Mouse (Mus musculus): Measurements from ENCODE around the gene Olfr1111. TPM values are rescaled to one million over a fixed set of nuclear protein-coding genes. Genes with fewer than 3 reads are reported as not detected.

The Olfr1111 gene
- total and polyA plus RNA-seq, 3 experiments = not detected

GRCm38 (mm10) chr2:87140200-87140599 is 12.2 kb downstream of the Olfr1111 start, which contains the start of gene Olfr1110:
TSS of gene Olfr1110 (minus strand) at chr2:87140300.
- TF ChIP-seq POLR2AphosphoS2 (IDR thresholded peaks at IDR 0.05; ENCODE audit: low read length) = no peak
- TF ChIP-seq UBTF (IDR thresholded peaks at IDR 0.05; ENCODE audit: borderline replicate concordance, insufficient read depth, low read depth, low read length) = no peak
- no peak for TF ChIP-seq RAD21 (IDR thresholded peaks at IDR 0.05; ENCODE audit: low read depth, low read length)
- TF ChIP-seq ZKSCAN1 (IDR thresholded peaks at IDR 0.05; ENCODE audit: low read depth, low read length) = no peak
- no peak for DNase-seq (ENCODE audit: low read depth, low spot score)

GRCm38 (mm10) chr2:87114467-87114866 is 38.0 kb downstream of the Olfr1111 start, which contains the start of gene Olfr259:
TSS of gene Olfr259 (minus strand) at chr2:87114567.
- DNase-seq (ENCODE audit: low read depth, low spot score) = no peak
- TF ChIP-seq NELFE (IDR thresholded peaks at IDR 0.05; ENCODE audit: low read depth, low read length) = no peak
- TF ChIP-seq ZC3H11A (IDR thresholded peaks at IDR 0.05; ENCODE audit: low read depth, low read length) = no peak
- no peak for TF ChIP-seq E2F4 (IDR thresholded peaks at IDR 0.05; ENCODE audit: borderline replicate concordance, low read depth, low read length)
- no peak for TF ChIP-seq EP300 (IDR thresholded peaks at IDR 0.05; ENCODE audit: low read depth in 1 of 2, low read length in 2 of 2)
- TF ChIP-seq POLR2AphosphoS2 (IDR thresholded peaks at IDR 0.05; ENCODE audit: low read length) = no peak
- no peak for TF ChIP-seq NRF1 (IDR thresholded peaks at IDR 0.05; ENCODE audit: insufficient read depth, low read depth, low read length, poor library complexity, severe bottlenecking)
- no peak for TF ChIP-seq ZKSCAN1 (IDR thresholded peaks at IDR 0.05; ENCODE audit: low read depth, low read length)
- no peak for TF ChIP-seq TCF12 (IDR thresholded peaks at IDR 0.05; ENCODE audit: low read depth, low read length)
- TF ChIP-seq JUND (IDR thresholded peaks at IDR 0.05; ENCODE audit: low read depth, low read length) = no peak
- no peak for TF ChIP-seq MEF2A (IDR thresholded peaks at IDR 0.05; ENCODE audit: extremely low read depth, insufficient replicate concordance, low read depth, low read length, poor library complexity, severe bottlenecking)
- no peak for TF ChIP-seq MAZ (IDR thresholded peaks at IDR 0.05; ENCODE audit: low read depth, low read length)
- no peak for TF ChIP-seq TBP (IDR thresholded peaks at IDR 0.05; ENCODE audit: low read depth, low read length)
- no peak for TF ChIP-seq ZNF384 (IDR thresholded peaks at IDR 0.05; ENCODE audit: low read depth, low read length)
- TF ChIP-seq RAD21 (IDR thresholded peaks at IDR 0.05; ENCODE audit: low read depth, low read length) = no peak
- TF ChIP-seq RCOR1 (IDR thresholded peaks at IDR 0.05; ENCODE audit: low read depth, low read length) = no peak
- no peak for TF ChIP-seq MYC (IDR thresholded peaks at IDR 0.05; ENCODE audit: low read depth, low read length)
- no peak for TF ChIP-seq MAFK (IDR thresholded peaks at IDR 0.05; ENCODE audit: borderline replicate concordance, low read depth, low read length)
- TF ChIP-seq GATA1 (IDR thresholded peaks at IDR 0.05; ENCODE audit: low read depth, low read length) = no peak
- no peak within 1 kb of the TSS for H3K4me3 ChIP-seq (ENCODE audit: control insufficient read depth in 1 of 2, insufficient read depth in 1 of 2, low read depth in 2 of 2, low read length in 2 of 2)
- H3K9me3 ChIP-seq (replicated peaks; ENCODE audit: insufficient read depth, low read length) = no peaks in the 10 kb centered on the region
- H3K27ac ChIP-seq (ENCODE audit: control insufficient read depth, low read depth, low read length) = no peak within 1 kb of the TSS
- no peaks in the 10 kb centered on the region for H3K27me3 ChIP-seq (ENCODE audit: control insufficient read depth in 1 of 2, insufficient read depth in 2 of 2, low read length in 2 of 2)
- H3K9ac ChIP-seq (ENCODE audit: control insufficient read depth, low read depth, low read length, poor library complexity, severe bottlenecking) = no peak within 1 kb of the TSS
- no peaks in the 10 kb centered on the region for H3K4me1 ChIP-seq (ENCODE audit: control insufficient read depth in 1 of 2, insufficient read depth in 2 of 2, low read length in 2 of 2)
- no peaks in the 10 kb centered on the region for H3K36me3 ChIP-seq (ENCODE audit: control insufficient read depth in 1 of 2, insufficient read depth in 2 of 2, low read length in 2 of 2)
- H3K79me2 ChIP-seq (ENCODE audit: control insufficient read depth, insufficient read depth, low read length, poor library complexity) = no peaks in the 10 kb centered on the region

More at GRCm38 (mm10) chr2:87140200-87140599, 12.2 kb downstream of the Olfr1111 start, which contains the start of gene Olfr1110:
- no peaks in the 10 kb centered on the region for H3K27me3 ChIP-seq (ENCODE audit: control insufficient read depth in 1 of 2, insufficient read depth in 2 of 2, low read length in 2 of 2)
- no peak within 1 kb of the TSS for H3K4me3 ChIP-seq (ENCODE audit: control insufficient read depth in 1 of 2, insufficient read depth in 1 of 2, low read depth in 2 of 2, low read length in 2 of 2)
- H3K36me3 ChIP-seq (ENCODE audit: control insufficient read depth in 1 of 2, insufficient read depth in 2 of 2, low read length in 2 of 2) = no peaks in the 10 kb centered on the region
- no peak within 1 kb of the TSS for H3K27ac ChIP-seq (ENCODE audit: control insufficient read depth, low read depth, low read length)
- no peaks in the 10 kb centered on the region for H3K4me1 ChIP-seq (ENCODE audit: control insufficient read depth in 1 of 2, insufficient read depth in 2 of 2, low read length in 2 of 2)
- H3K9me3 ChIP-seq (replicated peaks; ENCODE audit: insufficient read depth, low read length) = no peaks in the 10 kb centered on the region
- H3K79me2 ChIP-seq (ENCODE audit: control insufficient read depth, insufficient read depth, low read length, poor library complexity) = no peaks in the 10 kb centered on the region
- no peak within 1 kb of the TSS for H3K9ac ChIP-seq (ENCODE audit: control insufficient read depth, low read depth, low read length, poor library complexity, severe bottlenecking)

Other genes with a start within 250 kb of the Olfr1111 start
- gene Olfr1098, start 228.1 kb downstream of the Olfr1111 start, total RNA-seq (2012; rRNA removed) = not detected in 2 replicates
- gene Olfr1098, start 228.1 kb downstream of the Olfr1111 start, polyA plus RNA-seq (2012; ENCODE audit: insufficient read depth in 1 of 2, insufficient read length in 2 of 2, low read depth in 1 of 2, low replicate concordance in 2 of 2, missing spikeins in 1 of 2) = not detected
- not detected in 2 replicates for gene Olfr1099, start 191.9 kb downstream of the Olfr1111 start, total RNA-seq (2012; rRNA removed)
- not detected for gene Olfr1099, start 191.9 kb downstream of the Olfr1111 start, polyA plus RNA-seq (2012; ENCODE audit: insufficient read depth in 1 of 2, insufficient read length in 2 of 2, low read depth in 1 of 2, low replicate concordance in 2 of 2, missing spikeins in 1 of 2)
- gene Olfr1100, start 172.7 kb downstream of the Olfr1111 start, total RNA-seq (2012; rRNA removed) = not detected in 2 replicates
- not detected for gene Olfr1100, start 172.7 kb downstream of the Olfr1111 start, polyA plus RNA-seq (2012; ENCODE audit: insufficient read depth in 1 of 2, insufficient read length in 2 of 2, low read depth in 1 of 2, low replicate concordance in 2 of 2, missing spikeins in 1 of 2)
- not detected in 2 replicates for gene Olfr1101, start 161.4 kb downstream of the Olfr1111 start, total RNA-seq (2012; rRNA removed)
- not detected for gene Olfr1101, start 161.4 kb downstream of the Olfr1111 start, polyA plus RNA-seq (2012; ENCODE audit: insufficient read depth in 1 of 2, insufficient read length in 2 of 2, low read depth in 1 of 2, low replicate concordance in 2 of 2, missing spikeins in 1 of 2)
- gene Olfr1102, start 154.2 kb downstream of the Olfr1111 start, total RNA-seq (2012; rRNA removed) = not detected in 2 replicates
- not detected for gene Olfr1102, start 154.2 kb downstream of the Olfr1111 start, polyA plus RNA-seq (2012; ENCODE audit: insufficient read depth in 1 of 2, insufficient read length in 2 of 2, low read depth in 1 of 2, low replicate concordance in 2 of 2, missing spikeins in 1 of 2)
- not detected in 2 replicates for gene Olfr1104, start 125.5 kb downstream of the Olfr1111 start, total RNA-seq (2012; rRNA removed)
- not detected for gene Olfr1104, start 125.5 kb downstream of the Olfr1111 start, polyA plus RNA-seq (2012; ENCODE audit: insufficient read depth in 1 of 2, insufficient read length in 2 of 2, low read depth in 1 of 2, low replicate concordance in 2 of 2, missing spikeins in 1 of 2)
- gene Olfr1105, start 116.1 kb downstream of the Olfr1111 start, total RNA-seq (2012; rRNA removed) = not detected in 2 replicates
- not detected for gene Olfr1105, start 116.1 kb downstream of the Olfr1111 start, polyA plus RNA-seq (2012; ENCODE audit: insufficient read depth in 1 of 2, insufficient read length in 2 of 2, low read depth in 1 of 2, low replicate concordance in 2 of 2, missing spikeins in 1 of 2)
- gene Olfr1106, start 100.4 kb downstream of the Olfr1111 start, total RNA-seq (2012; rRNA removed) = not detected in 2 replicates
- not detected for gene Olfr1106, start 100.4 kb downstream of the Olfr1111 start, polyA plus RNA-seq (2012; ENCODE audit: insufficient read depth in 1 of 2, insufficient read length in 2 of 2, low read depth in 1 of 2, low replicate concordance in 2 of 2, missing spikeins in 1 of 2)
- gene Olfr1107, start 76.8 kb downstream of the Olfr1111 start, total RNA-seq (2012; rRNA removed) = not detected in 2 replicates
- not detected for gene Olfr1107, start 76.8 kb downstream of the Olfr1111 start, polyA plus RNA-seq (2012; ENCODE audit: insufficient read depth in 1 of 2, insufficient read length in 2 of 2, low read depth in 1 of 2, low replicate concordance in 2 of 2, missing spikeins in 1 of 2)
- gene Olfr1109, start 56.6 kb downstream of the Olfr1111 start, total RNA-seq (2012; rRNA removed) = not detected in 2 replicates
- not detected for gene Olfr1109, start 56.6 kb downstream of the Olfr1111 start, polyA plus RNA-seq (2012; ENCODE audit: insufficient read depth in 1 of 2, insufficient read length in 2 of 2, low read depth in 1 of 2, low replicate concordance in 2 of 2, missing spikeins in 1 of 2)
- gene Olfr259, start 38.1 kb downstream of the Olfr1111 start, total RNA-seq (2012; rRNA removed) = not detected in 2 replicates
- gene Olfr259, start 38.1 kb downstream of the Olfr1111 start, polyA plus RNA-seq (2012; ENCODE audit: insufficient read depth in 1 of 2, insufficient read length in 2 of 2, low read depth in 1 of 2, low replicate concordance in 2 of 2, missing spikeins in 1 of 2) = not detected
- gene Olfr1110, start 12.3 kb downstream of the Olfr1111 start, total RNA-seq (2012; rRNA removed) = not detected in 2 replicates
- gene Olfr1110, start 12.3 kb downstream of the Olfr1111 start, polyA plus RNA-seq (2012; ENCODE audit: insufficient read depth in 1 of 2, insufficient read length in 2 of 2, low read depth in 1 of 2, low replicate concordance in 2 of 2, missing spikeins in 1 of 2) = not detected
- gene Olfr1112, start 35.2 kb upstream of the Olfr1111 start, total RNA-seq (2012; rRNA removed) = not detected in 2 replicates
- gene Olfr1112, start 35.2 kb upstream of the Olfr1111 start, polyA plus RNA-seq (2012; ENCODE audit: insufficient read depth in 1 of 2, insufficient read length in 2 of 2, low read depth in 1 of 2, low replicate concordance in 2 of 2, missing spikeins in 1 of 2) = not detected
- not detected in 2 replicates for gene Olfr1113, start 56.3 kb upstream of the Olfr1111 start, total RNA-seq (2012; rRNA removed)
- gene Olfr1113, start 56.3 kb upstream of the Olfr1111 start, polyA plus RNA-seq (2012; ENCODE audit: insufficient read depth in 1 of 2, insufficient read length in 2 of 2, low read depth in 1 of 2, low replicate concordance in 2 of 2, missing spikeins in 1 of 2) = not detected
- not detected in 2 replicates for gene Olfr1115, start 95.4 kb upstream of the Olfr1111 start, total RNA-seq (2012; rRNA removed)
- not detected for gene Olfr1115, start 95.4 kb upstream of the Olfr1111 start, polyA plus RNA-seq (2012; ENCODE audit: insufficient read depth in 1 of 2, insufficient read length in 2 of 2, low read depth in 1 of 2, low replicate concordance in 2 of 2, missing spikeins in 1 of 2)
- gene Olfr1116, start 114.9 kb upstream of the Olfr1111 start, total RNA-seq (2012; rRNA removed) = not detected in 2 replicates
- gene Olfr1116, start 114.9 kb upstream of the Olfr1111 start, polyA plus RNA-seq (2012; ENCODE audit: insufficient read depth in 1 of 2, insufficient read length in 2 of 2, low read depth in 1 of 2, low replicate concordance in 2 of 2, missing spikeins in 1 of 2) = under 1 TPM in 1 of 2 experiments, not detected in 1; 0.01 TPM
- not detected in 2 replicates for gene Olfr1118, start 155.0 kb upstream of the Olfr1111 start, total RNA-seq (2012; rRNA removed)
- not detected for gene Olfr1118, start 155.0 kb upstream of the Olfr1111 start, polyA plus RNA-seq (2012; ENCODE audit: insufficient read depth in 1 of 2, insufficient read length in 2 of 2, low read depth in 1 of 2, low replicate concordance in 2 of 2, missing spikeins in 1 of 2)
- not detected in 2 replicates for gene Olfr1120, start 202.2 kb upstream of the Olfr1111 start, total RNA-seq (2012; rRNA removed)
- not detected for gene Olfr1120, start 202.2 kb upstream of the Olfr1111 start, polyA plus RNA-seq (2012; ENCODE audit: insufficient read depth in 1 of 2, insufficient read length in 2 of 2, low read depth in 1 of 2, low replicate concordance in 2 of 2, missing spikeins in 1 of 2)
- gene Olfr1121, start 217.3 kb upstream of the Olfr1111 start, total RNA-seq (2012; rRNA removed) = not detected in 2 replicates
- gene Olfr1121, start 217.3 kb upstream of the Olfr1111 start, polyA plus RNA-seq (2012; ENCODE audit: insufficient read depth in 1 of 2, insufficient read length in 2 of 2, low read depth in 1 of 2, low replicate concordance in 2 of 2, missing spikeins in 1 of 2) = not detected
- not detected in 2 replicates for gene Olfr1122, start 233.2 kb upstream of the Olfr1111 start, total RNA-seq (2012; rRNA removed)
- gene Olfr1122, start 233.2 kb upstream of the Olfr1111 start, polyA plus RNA-seq (2012; ENCODE audit: insufficient read depth in 1 of 2, insufficient read length in 2 of 2, low read depth in 1 of 2, low replicate concordance in 2 of 2, missing spikeins in 1 of 2) = not detected

Measured in MEL (cell line).